Mouse (Mus musculus) kidney, adult 2 months (tissue): ENCODE measurements around the gene 1500015O10Rik. TPM values are rescaled to one million over a fixed set of nuclear protein-coding genes. Genes with fewer than 3 reads are reported as not detected.

Experiments used
- DNase-seq: peaks from one replicate; pipeline ENCODE4 v3.0.0; 2021
- H3K27ac ChIP-seq: fragments of 200-500 bp; 2 replicates; pipeline ENCODE4 v1.5.1; 2012; ENCODE audit warnings: low read depth, low read length, control low read depth, inconsistent platforms; ENCODE audit not compliant: insufficient read depth
- H3K27me3 ChIP-seq: fragments of 200-500 bp; replicated peaks from 2 replicates; pipeline ENCODE4 v1.6.1; 2012; ENCODE audit warnings: mild to moderate bottlenecking, moderate library complexity, low read length, inconsistent platforms; ENCODE audit not compliant: control insufficient read depth, insufficient read depth
- H3K36me3 ChIP-seq: fragments of 200-500 bp; 2 replicates; pipeline ENCODE4 v1.6.1; 2012; ENCODE audit warnings: mild to moderate bottlenecking, moderate library complexity, low read length, inconsistent platforms; ENCODE audit not compliant: control insufficient read depth, insufficient read depth
- H3K4me1 ChIP-seq: fragments of 200-500 bp; 2 replicates; pipeline ENCODE4 v1.6.1; 2011; ENCODE audit warnings: low read length; ENCODE audit not compliant: control insufficient read depth, insufficient read depth
- H3K4me3 ChIP-seq: fragments of 200-500 bp; 2 replicates; pipeline ENCODE4 v1.5.1; 2011; ENCODE audit warnings: mild to moderate bottlenecking, low read depth, low read length, control low read depth; ENCODE audit not compliant: insufficient read depth
- CTCF ChIP-seq: fragments of 200-500 bp; conservative IDR thresholded peaks from 2 replicates; pipeline ENCODE4 v1.5.1; 2011; ENCODE audit warnings: low read depth, mild to moderate bottlenecking, control low read depth, low read length, moderate library complexity, mixed read lengths; ENCODE audit not compliant: insufficient read depth, insufficient read length
- POLR2A ChIP-seq: fragments of 200-500 bp; IDR thresholded peaks from one replicate; pipeline ENCODE4 v1.6.1; 2011; ENCODE audit warnings: low read depth, low read length, control low read depth
- WGBS: fragments of 180-500 bp; shearing (Covaris S2); methylation state at CpG from one replicate; pipeline ENCODE4 v1.1.7; 2018; 5-methylcytosine and 5-hydroxymethylcytosine counted together
- polyA plus RNA-seq: library from polyadenylated mRNA; depleted of rRNA; stranded (reverse); fragments of >200 nt; gene quantifications from 2 replicates; pipeline ENCODE4 v1.2.3, GENCODE M21; 2012; rRNA removed

The 1500015O10Rik gene
- 1.2 and 1.5 TPM in 2 replicates for polyA plus RNA-seq

- TF ChIP-seq POLR2A, result no peak
- peak; percentile 50 for DNase-seq
- Histone ChIP-seq H3K27me3 (no peaks in the 10 kb centered on the region), H3K4me3 (no peak within 1 kb of the TSS), H3K4me1 (peaks cover 6% of the 10 kb centered on the region; the same call in 1 of the 2 replicates), H3K36me3 (no peaks in the 10 kb centered on the region), H3K27ac (no peak within 1 kb of the TSS)
- 44% methylated on average over 16 of the region's 16 CpGs for WGBS
Observed at GRCm38 (mm10) chr1:43730491-43730924, at the start of gene 1500015O10Rik. Gene 1500015O10Rik, plus strand, starts transcription at chr1:43730602.

- DNase-seq, result no peak
- TF ChIP-seq CTCF (no peak), POLR2A (no peak)
- H3K27me3 ChIP-seq, result no peaks in the 10 kb centered on the region
- H3K4me3 ChIP-seq, result no peak overlapping the region
- WGBS, result 90% methylated on average over 13 of the region's 13 CpGs
- no peaks in the 10 kb centered on the region for H3K36me3 ChIP-seq
- H3K27ac ChIP-seq, result no peak overlapping the region
- H3K4me1 ChIP-seq, result no peaks in the 10 kb centered on the region; the same call in 1 of the 2 replicates
Observed at GRCm38 (mm10) chr1:43689983-43690382, 40.4 kb upstream of the 1500015O10Rik start.

GRCm38 (mm10) chr1:43690507-43690906, 39.9 kb upstream of the 1500015O10Rik start:
- no peak for DNase-seq
- 96% methylated on average over 15 of the region's 15 CpGs for WGBS
- TF ChIP-seq CTCF (no peak), POLR2A (no peak)
- H3K27ac ChIP-seq, result no peak overlapping the region
- H3K36me3 ChIP-seq, result no peaks in the 10 kb centered on the region
- H3K4me1 ChIP-seq, result peaks cover 3% of the 10 kb centered on the region; the same call in 1 of the 2 replicates
- H3K27me3 ChIP-seq, result no peaks in the 10 kb centered on the region
- H3K4me3 ChIP-seq, result no peak overlapping the region

- no peak for TF ChIP-seq POLR2A
- no peak for TF ChIP-seq CTCF
- no peak for DNase-seq
- Histone ChIP-seq H3K4me1 (peaks cover 8% of the 10 kb centered on the region; the same call in 1 of the 2 replicates), H3K36me3 (no peaks in the 10 kb centered on the region), H3K4me3 (no peak overlapping the region), H3K27me3 (no peaks in the 10 kb centered on the region), H3K27ac (no peak overlapping the region)
- 70% methylated on average over 3 of the region's 3 CpGs for WGBS
Observed at GRCm38 (mm10) chr1:43694076-43694475, 36.3 kb upstream of the 1500015O10Rik start.

- DNase-seq, result peak; percentile 91
- 26% methylated on average over 6 of the region's 6 CpGs for WGBS
- H3K27ac ChIP-seq, result peak overlapping the region; percentile 39
- no peaks in the 10 kb centered on the region for H3K36me3 ChIP-seq
- no peak overlapping the region for H3K4me3 ChIP-seq
- no peaks in the 10 kb centered on the region for H3K27me3 ChIP-seq
- TF ChIP-seq POLR2A (no peak), CTCF (no peak)
- H3K4me1 ChIP-seq, result peaks cover 8% of the 10 kb centered on the region; the same call in 1 of the 2 replicates
Observed at GRCm38 (mm10) chr1:43694851-43695545, 35.4 kb upstream of the 1500015O10Rik start.

GRCm38 (mm10) chr1:43698577-43699000, 31.8 kb upstream of the 1500015O10Rik start:
- no peak overlapping the region for H3K4me3 ChIP-seq
- TF ChIP-seq POLR2A, result no peak
- TF ChIP-seq CTCF, result no peak
- H3K27me3 ChIP-seq, result no peaks in the 10 kb centered on the region
- H3K27ac ChIP-seq, result 0 out of 2 replicates have a peak overlapping the region, but pooled peaks have one; percentile 4
- 18% methylated on average over 4 of the region's 4 CpGs for WGBS
- no peaks in the 10 kb centered on the region for H3K36me3 ChIP-seq
- peak; percentile 47 for DNase-seq
- H3K4me1 ChIP-seq, result peaks cover 8% of the 10 kb centered on the region; the same call in 1 of the 2 replicates

GRCm38 (mm10) chr1:43714841-43715240, 15.6 kb upstream of the 1500015O10Rik start:
- WGBS, result 65% methylated on average over 2 of the region's 2 CpGs
- H3K36me3 ChIP-seq, result no peaks in the 10 kb centered on the region
- peak; percentile 49 for DNase-seq
- H3K4me1 ChIP-seq, result no peaks in the 10 kb centered on the region
- H3K27me3 ChIP-seq, result no peaks in the 10 kb centered on the region
- TF ChIP-seq POLR2A (no peak), CTCF (no peak)
- no peak overlapping the region for H3K4me3 ChIP-seq
- H3K27ac ChIP-seq, result no peak overlapping the region
